Mouse (Mus musculus): ENCODE measurements around the gene Dhps. TPM values are rescaled to one million over a fixed set of nuclear protein-coding genes. Genes with fewer than 3 reads are reported as not detected.
"Not testable (repeated sequence)": the region's sequence is repeated elsewhere in the genome, so short reads cannot be mapped to it uniquely, and the experiment has no call there.

Gene Dhps
- total and polyA plus RNA-seq, 2 experiments from 2014 or later = 77.1 to 129 TPM

DNA sequence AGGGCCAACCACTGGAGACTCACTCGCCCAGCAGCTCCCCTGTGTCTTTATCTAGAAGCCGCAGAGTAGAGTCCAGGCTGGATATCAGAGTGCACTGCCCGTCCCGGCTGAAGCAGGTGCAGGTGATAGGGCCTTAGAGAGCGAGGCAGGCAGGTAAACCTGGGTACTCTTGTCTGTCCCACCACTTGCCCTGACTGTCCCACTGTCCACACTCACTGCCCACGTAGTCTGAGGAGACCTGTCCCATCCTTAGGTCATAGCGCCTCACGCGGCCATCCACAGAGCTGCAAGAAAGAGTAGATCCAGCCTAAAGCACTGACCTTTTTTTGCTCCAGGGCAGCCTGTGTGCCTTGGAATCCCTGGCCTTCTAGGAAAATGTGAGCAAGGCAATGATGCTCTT, 4.4 kb downstream of the Dhps start:
- DNase-seq (ENCODE audit: low spot score) (no peak), ATAC-seq (ENCODE audit: low FRiP score) (no peak)
- Histone ChIP-seq H3K4me2 (ENCODE audit: low read depth, low read length, poor library complexity, severe bottlenecking) (no peak overlapping the region), H3K27ac (ENCODE audit: low read depth, low read length) (no peak overlapping the region), H3K4me1 (ENCODE audit: insufficient read depth, low read length) (0 out of 2 replicates have a peak, but pooled peaks cover 5% of the 10 kb centered on the region), H3K36me3 (ENCODE audit: insufficient read depth, low read length) (peaks cover 34% of the 10 kb centered on the region), H3K9me3 (ENCODE audit: low read length) (no peaks in the 10 kb centered on the region), H3K9ac (replicated peaks; ENCODE audit: low read length, poor library complexity, severe bottlenecking) (no peak overlapping the region), H3K4me3 (ENCODE audit: low read depth, low read length) (no peak overlapping the region), H3K27me3 (ENCODE audit: insufficient read depth, low read length) (no peaks in the 10 kb centered on the region)
- TF ChIP-seq CTCF (IDR thresholded peaks at IDR 0.05) = peak; percentile 62
- 72% methylated on average over 9 of the region's 9 CpGs for WGBS

DNA sequence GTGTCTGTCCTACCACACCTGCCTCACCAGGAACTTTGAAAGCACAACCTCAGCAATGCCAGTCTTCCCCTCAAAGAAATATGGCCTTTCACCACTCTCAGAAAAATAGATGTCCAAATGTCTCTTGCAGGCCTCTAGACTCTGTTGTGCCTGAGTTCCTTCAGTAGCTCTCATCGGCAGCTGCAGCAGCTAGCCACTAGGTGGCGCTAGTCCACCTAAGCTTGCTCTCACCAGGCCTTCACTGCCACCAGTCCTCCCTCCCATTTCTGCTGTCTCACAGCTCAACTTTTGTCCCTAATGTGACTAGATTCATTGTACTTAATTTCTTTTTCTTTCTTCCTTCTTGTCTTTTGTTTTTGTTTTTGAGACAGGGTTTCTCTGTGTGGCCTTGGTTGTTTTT, 5.4 kb downstream of the Dhps start:
- Histone ChIP-seq H3K27me3 (ENCODE audit: insufficient read depth, low read length) (no peaks in the 10 kb centered on the region), H3K27ac (ENCODE audit: low read depth, low read length) (no peak overlapping the region), H3K36me3 (ENCODE audit: insufficient read depth, low read length) (peaks cover 34% of the 10 kb centered on the region), H3K9ac (replicated peaks; ENCODE audit: low read length, poor library complexity, severe bottlenecking) (no peak overlapping the region), H3K4me1 (ENCODE audit: insufficient read depth, low read length) (0 out of 2 replicates have a peak, but pooled peaks cover 5% of the 10 kb centered on the region), H3K9me3 (ENCODE audit: low read length) (no peaks in the 10 kb centered on the region), H3K4me3 (ENCODE audit: low read depth, low read length) (no peak overlapping the region), H3K4me2 (ENCODE audit: low read depth, low read length, poor library complexity, severe bottlenecking) (no peak overlapping the region)
- DNase-seq (ENCODE audit: low spot score) (peak; percentile 93), ATAC-seq (ENCODE audit: low FRiP score) (peak; percentile 57; the same call in 1 of the 2 replicates)
- 3% methylated on average over 2 of the region's 2 CpGs for WGBS
- TF ChIP-seq CTCF (IDR thresholded peaks at IDR 0.05) = peak; percentile 100

DNA sequence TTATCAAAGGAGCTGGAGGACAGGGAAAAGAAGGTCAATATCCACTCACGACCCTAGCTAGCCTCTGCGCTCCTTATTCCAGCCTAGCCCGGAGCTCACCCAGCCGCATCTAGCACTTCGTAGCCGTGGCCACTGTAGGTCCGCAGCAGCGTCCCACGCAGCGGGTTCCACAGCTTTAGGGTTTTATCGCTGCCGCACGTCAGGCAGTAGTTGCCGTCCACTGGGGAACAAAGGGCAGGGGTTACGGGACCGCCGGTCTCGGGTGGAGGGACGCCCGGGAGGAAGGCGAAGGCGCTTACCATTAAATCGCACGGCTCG, 8.6 kb downstream of the Dhps start:
- Histone ChIP-seq H3K9me3 (ENCODE audit: low read length) (no peaks in the 10 kb centered on the region), H3K4me2 (ENCODE audit: low read depth, low read length, poor library complexity, severe bottlenecking) (peak overlapping the region; percentile 94), H3K27me3 (ENCODE audit: insufficient read depth, low read length) (no peaks in the 10 kb centered on the region), H3K4me3 (ENCODE audit: low read depth, low read length) (peak overlapping the region; percentile 82), H3K36me3 (ENCODE audit: insufficient read depth, low read length) (peaks cover 20% of the 10 kb centered on the region), H3K27ac (ENCODE audit: low read depth, low read length) (peak overlapping the region; percentile 72), H3K9ac (replicated peaks; ENCODE audit: low read length, poor library complexity, severe bottlenecking) (peak overlapping the region; percentile 82), H3K4me1 (ENCODE audit: insufficient read depth, low read length) (0 out of 2 replicates have a peak, but pooled peaks cover 5% of the 10 kb centered on the region)
- DNase-seq (ENCODE audit: low spot score) = no peak
- WGBS = under 1% methylated on average over 24 of the region's 25 CpGs
- no peak for ATAC-seq (ENCODE audit: low FRiP score)
- TF ChIP-seq CTCF (IDR thresholded peaks at IDR 0.05) = no peak

DNA sequence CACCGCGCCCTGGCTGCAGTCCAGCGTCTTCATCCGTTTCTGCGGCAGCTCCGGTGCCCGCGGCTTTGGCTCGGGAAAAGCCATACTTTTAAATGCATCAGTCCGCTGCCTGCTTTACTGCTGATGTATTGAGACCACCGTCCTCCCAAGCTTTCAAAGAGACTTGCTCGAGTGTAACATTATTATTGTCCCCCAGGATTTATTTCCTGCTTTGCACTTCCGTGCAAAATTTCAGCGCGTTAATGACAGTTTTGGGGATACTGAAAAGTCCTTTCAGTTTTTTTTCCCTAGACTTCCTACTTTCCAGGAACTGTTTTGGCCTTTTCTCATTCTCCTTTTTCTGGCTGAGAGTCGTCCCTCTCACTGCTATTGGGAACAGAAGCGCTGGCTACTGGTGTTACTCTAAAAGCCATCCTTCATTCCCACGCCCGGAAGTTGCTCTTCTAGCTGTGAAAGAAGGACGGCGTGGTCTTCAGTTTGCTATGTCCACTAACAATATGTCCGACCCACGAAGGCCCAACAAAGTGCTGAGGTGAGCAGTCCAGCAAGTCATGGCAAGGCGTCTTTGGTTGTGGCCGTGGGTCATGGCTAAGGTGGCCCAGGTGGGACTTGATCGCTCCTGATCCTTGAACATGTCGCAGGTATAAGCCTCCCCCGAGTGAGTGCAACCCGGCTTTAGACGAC, 9.1 kb downstream of the Dhps start, which contains the start of gene Wdr83os:
Wdr83os (plus strand) TSS at position 209 of the 684 bp plus-strand sequence.
- H3K4me1 ChIP-seq (ENCODE audit: insufficient read depth, low read length) = 0 out of 2 replicates have a peak, but pooled peaks cover 5% of the 10 kb centered on the region
- no peak for ATAC-seq (ENCODE audit: low FRiP score)
- H3K9me3 ChIP-seq (ENCODE audit: low read length) = no peaks in the 10 kb centered on the region
- peak; percentile 80 for DNase-seq (ENCODE audit: low spot score)
- peak within 1 kb of the TSS; percentile 82 for H3K9ac ChIP-seq (replicated peaks; ENCODE audit: low read length, poor library complexity, severe bottlenecking)
- peak within 1 kb of the TSS; percentile 94 for H3K4me2 ChIP-seq (ENCODE audit: low read depth, low read length, poor library complexity, severe bottlenecking)
- H3K4me3 ChIP-seq (ENCODE audit: low read depth, low read length) = peak within 1 kb of the TSS; percentile 82
- peaks cover 16% of the 10 kb centered on the region for H3K36me3 ChIP-seq (ENCODE audit: insufficient read depth, low read length)
- no peaks in the 10 kb centered on the region for H3K27me3 ChIP-seq (ENCODE audit: insufficient read depth, low read length)
- H3K27ac ChIP-seq (ENCODE audit: low read depth, low read length) = peak within 1 kb of the TSS; percentile 72
- no peak for TF ChIP-seq CTCF (IDR thresholded peaks at IDR 0.05)
- under 1% methylated on average over 30 of the region's 30 CpGs for WGBS

DNA sequence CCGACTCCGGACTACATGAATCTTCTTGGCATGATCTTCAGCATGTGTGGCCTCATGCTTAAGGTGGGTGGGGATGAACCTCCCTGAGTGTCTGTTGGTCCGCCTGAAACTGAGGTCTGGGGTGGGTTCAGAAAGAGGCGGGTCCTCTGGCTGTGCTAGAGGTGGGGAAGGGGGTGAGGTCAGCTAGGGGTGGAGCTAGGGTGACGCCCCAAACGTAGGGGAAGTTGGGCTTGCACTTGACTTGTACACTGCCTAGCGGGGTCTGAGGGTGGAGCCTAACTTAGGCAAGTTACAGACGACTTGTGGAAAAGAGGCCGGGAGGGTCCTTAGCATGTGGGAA, 9.6 kb downstream of the Dhps start, which contains the start of gene Wdr83:
Wdr83 (minus strand) TSS at position 91 of the 340 bp plus-strand sequence.
- Histone ChIP-seq H3K36me3 (ENCODE audit: insufficient read depth, low read length) (peaks cover 11% of the 10 kb centered on the region), H3K4me1 (ENCODE audit: insufficient read depth, low read length) (0 out of 2 replicates have a peak, but pooled peaks cover 5% of the 10 kb centered on the region), H3K27ac (ENCODE audit: low read depth, low read length) (peak within 1 kb of the TSS; percentile 72), H3K9ac (replicated peaks; ENCODE audit: low read length, poor library complexity, severe bottlenecking) (peak within 1 kb of the TSS; percentile 82), H3K9me3 (ENCODE audit: low read length) (no peaks in the 10 kb centered on the region), H3K27me3 (ENCODE audit: insufficient read depth, low read length) (no peaks in the 10 kb centered on the region), H3K4me3 (ENCODE audit: low read depth, low read length) (peak within 1 kb of the TSS; percentile 82), H3K4me2 (ENCODE audit: low read depth, low read length, poor library complexity, severe bottlenecking) (peak within 1 kb of the TSS; percentile 94)
- 1% methylated on average over 9 of the region's 9 CpGs for WGBS
- no peak for TF ChIP-seq CTCF (IDR thresholded peaks at IDR 0.05)
- no peak for ATAC-seq (ENCODE audit: low FRiP score)
- DNase-seq (ENCODE audit: low spot score) = peak; percentile 14

DNA sequence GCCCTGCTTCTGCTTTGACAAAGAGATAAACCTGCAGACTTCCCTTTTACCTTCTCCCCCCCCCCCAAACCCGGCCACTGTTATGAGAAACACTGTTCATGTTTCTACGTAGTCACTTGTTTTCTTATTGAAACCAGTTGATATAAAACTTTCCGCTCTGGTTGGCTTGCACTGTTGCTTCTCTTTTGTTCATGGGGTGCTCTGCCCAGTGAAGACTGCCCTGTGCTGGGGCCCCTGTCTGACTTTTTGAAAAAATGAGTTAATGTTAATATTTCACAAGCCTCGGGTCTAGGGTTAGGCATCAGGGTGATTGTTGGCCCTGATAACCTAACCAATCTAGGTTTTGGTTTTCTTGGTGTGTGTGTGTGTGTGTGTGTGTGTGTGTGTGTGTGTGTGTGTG, 10.6 kb downstream of the Dhps start:
- ATAC-seq (ENCODE audit: low FRiP score); DNase-seq (ENCODE audit: low spot score); H3K9me3 ChIP-seq (ENCODE audit: low read length); H3K4me1 ChIP-seq (ENCODE audit: insufficient read depth, low read length); H3K4me3 ChIP-seq (ENCODE audit: low read depth, low read length); H3K9ac ChIP-seq (replicated peaks; ENCODE audit: low read length, poor library complexity, severe bottlenecking); H3K4me2 ChIP-seq (ENCODE audit: low read depth, low read length, poor library complexity, severe bottlenecking); H3K36me3 ChIP-seq (ENCODE audit: insufficient read depth, low read length); H3K27ac ChIP-seq (ENCODE audit: low read depth, low read length); H3K27me3 ChIP-seq (ENCODE audit: insufficient read depth, low read length): not testable (repeated sequence)
- WGBS = 93% methylated on average over 4 of the region's 4 CpGs
